Mouse (Mus musculus) lung, postnatal 0 days (tissue): ENCODE results near the gene Hax1. TPM values are rescaled to one million over a fixed set of nuclear protein-coding genes. Genes with fewer than 3 reads are reported as not detected.

Experiments
- ATAC-seq: fragments of 200-750 bp; cut with Nextera tagmentation; 2 replicates; pipeline ENCODE4 v1.8.0; 2017; ENCODE audit warnings: moderate library complexity
- DNase-seq: peaks from one replicate; pipeline ENCODE4 v3.0.0-alpha.2; 2016; ENCODE audit warnings: low spot score
- H3K27ac ChIP-seq: fragments of 300-500 bp; sonication (generic); 2 replicates; pipeline ENCODE4 v1.5.1; 2014; ENCODE audit warnings: antibody characterized with exemption, mild to moderate bottlenecking, low read length, mixed read lengths
- H3K27me3 ChIP-seq: fragments of 300-500 bp; sonication (generic); replicated peaks from 2 replicates; pipeline ENCODE4 v1.6.1; 2014; ENCODE audit warnings: low read length, mixed read lengths; ENCODE audit not compliant: insufficient read depth
- H3K36me3 ChIP-seq: fragments of 300-500 bp; sonication (generic); 2 replicates; pipeline ENCODE4 v1.6.1; 2014; ENCODE audit warnings: low read length, mixed read lengths; ENCODE audit not compliant: insufficient read depth
- H3K4me1 ChIP-seq: fragments of 300-500 bp; sonication (generic); 2 replicates; pipeline ENCODE4 v1.6.1; 2014; ENCODE audit warnings: antibody characterized with exemption, low read depth, low read length, mixed read lengths; ENCODE audit not compliant: insufficient read depth
- H3K4me2 ChIP-seq: fragments of 300-500 bp; sonication (generic); replicated peaks from 2 replicates; pipeline ENCODE4 v1.6.1; 2014; ENCODE audit warnings: low read depth, mild to moderate bottlenecking, low read length, moderate library complexity, mixed read lengths
- H3K4me3 ChIP-seq: fragments of 300-500 bp; sonication (generic); 2 replicates; pipeline ENCODE4 v1.5.1; 2014; ENCODE audit warnings: low read depth, low read length
- H3K9ac ChIP-seq: fragments of 300-500 bp; sonication (generic); replicated peaks from 2 replicates; pipeline ENCODE4 v1.6.1; 2014; ENCODE audit warnings: low read depth, mild to moderate bottlenecking
- H3K9me3 ChIP-seq: fragments of 300-500 bp; sonication (generic); 2 replicates; pipeline ENCODE4 v1.6.1; 2016; ENCODE audit warnings: low read length, mixed read lengths
- CTCF ChIP-seq: IDR thresholded peaks from 2 replicates; pipeline ENCODE4 v1.5.1; 2016; ENCODE audit warnings: antibody characterized with exemption, mild to moderate bottlenecking
- EP300 ChIP-seq: IDR thresholded peaks from 2 replicates; pipeline ENCODE4 v1.6.1; 2016; ENCODE audit warnings: antibody characterized with exemption, mild to moderate bottlenecking, control low read depth
- WGBS: fragments of 180-500 bp; shearing (Covaris S2); extraction: QIAGEN DNeasy Blood & Tissue Kit; methylation state at CpG from one replicate; pipeline ENCODE4 v1.1.7; 2014; 5-methylcytosine and 5-hydroxymethylcytosine counted together
- microRNA-seq: library from miRNA; unstranded; fragments of <30 nt; microRNA quantifications from one replicate; pipeline ENCODE4, GENCODE M21; 2016
- polyA plus RNA-seq: library from polyadenylated mRNA; unstranded; fragments of >200 nt; fragmentation: Nextera tagmentation; extraction: Ambion mirVana; gene quantifications from 2 replicates; pipeline ENCODE4 v1.2.1, GENCODE M21; 2015

The Hax1 gene
- polyA plus RNA-seq, 1 experiment from 2014 or later: 93.6 TPM

GRCm38 (mm10) chr3:89948021-89948420 is 50.6 kb downstream of the Hax1 start:
- Histone ChIP-seq H3K36me3 (peaks cover 54% of the 10 kb centered on the region), H3K4me2 (no peak overlapping the region), H3K9ac (no peak overlapping the region), H3K4me3 (no peak overlapping the region), H3K4me1 (no peaks in the 10 kb centered on the region), H3K27ac (no peak overlapping the region), H3K9me3 (no peaks in the 10 kb centered on the region), H3K27me3 (no peaks in the 10 kb centered on the region)
- ATAC-seq (no peak), DNase-seq (no peak)
- TF ChIP-seq CTCF (peak; percentile 21), EP300 (no peak)
- WGBS: 89% methylated on average over 11 of the region's 11 CpGs

Small RNAs within 50 kb of the gene (microRNA-seq; reads per million reads assigned to microRNA genes)
- 0.73 reads per million for gene Mir7669

Other genes starting within 250 kb of the Hax1 start
- 0.17 and 0.27 TPM in 2 replicates for gene Chrnb2, start 234.1 kb downstream of the Hax1 start, polyA plus RNA-seq
- 12.4 and 13.4 TPM in 2 replicates for gene Ube2q1, start 225.2 kb downstream of the Hax1 start, polyA plus RNA-seq
- gene She, start 167.4 kb downstream of the Hax1 start, polyA plus RNA-seq: 11.2 and 12.1 TPM in 2 replicates
- 15.7 and 17.9 TPM in 2 replicates for gene Il6ra, start 85.6 kb downstream of the Hax1 start, polyA plus RNA-seq
- 7.1 and 7.4 TPM in 2 replicates for gene Atp8b2, start 35.3 kb downstream of the Hax1 start, polyA plus RNA-seq
- gene 4933434E20Rik, start 52.9 kb upstream of the Hax1 start, polyA plus RNA-seq: 144 and 146 TPM in 2 replicates
- 101 and 118 TPM in 2 replicates for gene Ubap2l, start 53.8 kb upstream of the Hax1 start, polyA plus RNA-seq
- 506 and 509 TPM in 2 replicates for gene Tpm3, start 73.9 kb upstream of the Hax1 start, polyA plus RNA-seq
- gene Nup210l, start 105.4 kb upstream of the Hax1 start, polyA plus RNA-seq: 0.10 and 0.17 TPM in 2 replicates
- gene Rps27, start 214.9 kb upstream of the Hax1 start, polyA plus RNA-seq: 1,752 and 1,909 TPM in 2 replicates
- 30.6 and 31.0 TPM in 2 replicates for gene Rab13, start 214.9 kb upstream of the Hax1 start, polyA plus RNA-seq
- gene Jtb, start 232.8 kb upstream of the Hax1 start, polyA plus RNA-seq: 148 and 154 TPM in 2 replicates
- 2.4 and 2.8 TPM in 2 replicates for gene Creb3l4, start 244.7 kb upstream of the Hax1 start, polyA plus RNA-seq
- gene Slc39a1, start 249.4 kb upstream of the Hax1 start, polyA plus RNA-seq: 143 and 152 TPM in 2 replicates